Mouse (Mus musculus) right cerebral cortex, postnatal 36 days (tissue): ENCODE results near the gene 9230112D13Rik.

ENCODE experiments used
- DNase-seq, 2 experiments: peaks; one replicate each; pipeline ENCODE4 v3.0.0; 2022; ENCODE audit warnings: low spot score in 2 of 2, mixed read lengths in 1 of 2

Gene 9230112D13Rik

DNA sequence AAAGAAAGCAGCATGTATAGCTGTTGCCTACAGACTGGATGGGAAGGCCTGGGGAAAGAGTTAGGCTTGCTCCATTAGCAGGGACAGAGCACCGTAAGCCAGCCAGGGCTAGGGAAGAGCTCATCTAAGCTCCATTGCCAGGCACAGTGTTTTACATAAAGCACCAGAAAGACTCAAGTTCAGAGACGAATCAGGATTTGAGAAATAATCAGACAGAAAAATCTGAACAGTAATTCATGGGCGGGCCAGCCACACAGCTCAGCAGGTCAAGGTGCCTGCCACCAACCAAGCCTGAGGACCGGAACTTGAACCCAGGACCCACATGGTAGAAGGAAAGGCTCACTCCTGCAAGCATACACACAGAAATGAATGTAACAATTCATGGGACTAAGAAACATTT, 22.9 kb downstream of the 9230112D13Rik start:
- no peak for DNase-seq

DNA sequence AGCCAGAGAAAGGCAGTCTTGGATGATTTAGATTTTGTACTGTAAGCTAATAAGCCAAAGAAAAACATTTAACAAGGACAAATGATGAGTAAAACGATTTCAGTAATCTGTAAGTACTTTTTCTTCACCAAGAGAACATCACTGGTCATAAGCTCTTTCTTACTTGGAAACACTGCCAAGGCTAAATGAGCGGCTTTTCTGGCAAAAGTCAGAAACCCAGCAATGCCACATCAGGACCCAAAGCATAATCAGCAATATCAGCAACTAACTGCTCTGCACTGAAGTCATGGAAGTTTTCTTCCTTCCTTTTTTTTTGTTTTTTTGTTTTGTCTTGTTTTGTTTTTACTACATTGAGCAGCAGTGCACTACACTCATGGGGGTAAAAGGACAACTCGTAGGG, 25.3 kb downstream of the 9230112D13Rik start:
- DNase-seq = no peak

DNA sequence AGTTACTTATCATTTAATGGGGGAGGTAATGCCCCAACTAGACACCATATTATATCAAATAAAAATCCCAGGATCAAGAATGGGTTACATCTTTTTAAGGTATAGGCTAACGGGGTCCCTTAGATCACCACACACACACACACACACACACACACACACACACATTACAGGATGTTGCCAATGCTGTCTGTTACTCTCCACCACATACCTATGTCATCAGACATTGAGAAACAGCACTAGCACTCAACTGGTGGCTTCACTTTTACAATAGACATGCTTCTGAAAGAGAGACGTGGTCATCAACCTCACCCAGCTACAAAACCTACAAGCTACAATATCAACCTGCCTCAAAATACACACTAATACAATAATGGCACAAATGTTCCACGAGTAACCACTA, 28.9 kb downstream of the 9230112D13Rik start:
- DNase-seq = no peak

DNA sequence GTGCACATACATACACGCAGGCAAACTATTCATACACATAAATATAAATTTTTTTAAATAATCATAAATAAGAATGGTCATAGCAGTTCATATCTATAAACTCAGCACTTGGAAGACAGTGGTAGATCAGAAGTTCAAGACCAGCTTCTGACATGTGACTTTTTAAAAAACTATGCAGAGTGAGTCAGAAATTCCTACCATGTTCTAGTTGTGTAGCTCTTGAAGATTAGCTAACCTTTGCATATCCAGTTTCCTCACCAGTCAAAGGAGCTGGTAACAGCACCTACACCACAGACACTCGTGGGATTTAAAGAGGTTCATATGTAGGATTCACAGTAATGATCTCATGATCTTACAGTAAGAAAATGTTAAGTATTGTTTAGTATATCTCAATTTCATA, 29.9 kb downstream of the 9230112D13Rik start:
- DNase-seq = no peak

DNA sequence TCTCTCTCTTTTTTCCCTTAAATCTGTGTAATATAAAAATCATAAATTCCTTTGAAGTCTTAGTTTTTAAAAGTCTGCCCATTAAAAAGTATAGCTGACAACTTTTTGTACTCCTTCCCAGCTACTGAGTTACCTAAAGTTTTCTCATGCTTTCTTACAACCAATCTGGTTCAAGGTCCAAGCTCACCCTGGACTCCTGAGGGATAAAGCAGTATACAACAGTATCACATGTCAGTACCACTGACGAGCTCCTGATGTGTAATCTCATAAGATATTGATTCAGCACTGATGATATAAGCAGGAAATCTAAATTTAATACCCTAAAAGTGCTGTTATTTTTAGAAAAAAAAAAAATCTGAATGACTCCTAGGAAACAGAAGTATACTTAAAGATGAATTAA, 31.6 kb downstream of the 9230112D13Rik start:
- no peak for DNase-seq

DNA sequence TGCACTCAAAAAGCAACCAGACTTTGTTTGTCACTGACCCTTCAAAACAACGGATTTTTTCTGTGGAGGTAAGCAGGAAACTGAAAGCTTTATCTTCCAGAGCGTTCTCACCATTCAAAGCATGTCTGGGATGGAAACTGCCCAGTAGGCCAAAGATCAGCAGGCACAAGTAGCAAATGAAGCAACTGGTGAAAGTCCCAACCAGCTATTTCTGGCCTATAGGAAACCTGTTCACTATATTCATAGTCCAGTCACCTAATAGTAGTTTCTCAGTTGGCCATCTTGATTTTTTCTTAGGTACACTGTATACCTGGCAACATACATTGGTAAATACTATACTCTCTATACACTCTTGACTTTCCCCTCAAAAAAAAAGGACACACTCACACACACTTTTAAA, 32.7 kb downstream of the 9230112D13Rik start:
- DNase-seq = no peak

DNA sequence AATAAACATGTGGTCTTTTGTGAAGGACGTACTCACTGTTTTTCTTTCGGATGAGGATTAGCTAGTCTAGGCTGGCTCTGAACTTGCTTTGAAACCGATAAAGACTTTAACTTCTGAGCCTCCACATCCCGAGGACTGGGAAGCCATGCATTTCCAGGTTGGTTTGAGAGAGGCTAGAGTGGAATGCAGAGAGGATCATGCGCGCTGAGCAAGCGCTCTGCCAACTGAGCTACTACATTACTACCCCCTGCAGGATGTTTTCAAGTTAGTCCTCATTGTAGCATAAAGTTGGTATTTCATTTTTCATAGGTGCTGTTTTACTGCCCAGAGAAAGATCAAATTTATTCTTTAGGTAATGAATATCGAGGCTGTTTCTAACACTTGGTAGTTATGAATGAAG, 36.4 kb downstream of the 9230112D13Rik start:
- no peak for DNase-seq

DNA sequence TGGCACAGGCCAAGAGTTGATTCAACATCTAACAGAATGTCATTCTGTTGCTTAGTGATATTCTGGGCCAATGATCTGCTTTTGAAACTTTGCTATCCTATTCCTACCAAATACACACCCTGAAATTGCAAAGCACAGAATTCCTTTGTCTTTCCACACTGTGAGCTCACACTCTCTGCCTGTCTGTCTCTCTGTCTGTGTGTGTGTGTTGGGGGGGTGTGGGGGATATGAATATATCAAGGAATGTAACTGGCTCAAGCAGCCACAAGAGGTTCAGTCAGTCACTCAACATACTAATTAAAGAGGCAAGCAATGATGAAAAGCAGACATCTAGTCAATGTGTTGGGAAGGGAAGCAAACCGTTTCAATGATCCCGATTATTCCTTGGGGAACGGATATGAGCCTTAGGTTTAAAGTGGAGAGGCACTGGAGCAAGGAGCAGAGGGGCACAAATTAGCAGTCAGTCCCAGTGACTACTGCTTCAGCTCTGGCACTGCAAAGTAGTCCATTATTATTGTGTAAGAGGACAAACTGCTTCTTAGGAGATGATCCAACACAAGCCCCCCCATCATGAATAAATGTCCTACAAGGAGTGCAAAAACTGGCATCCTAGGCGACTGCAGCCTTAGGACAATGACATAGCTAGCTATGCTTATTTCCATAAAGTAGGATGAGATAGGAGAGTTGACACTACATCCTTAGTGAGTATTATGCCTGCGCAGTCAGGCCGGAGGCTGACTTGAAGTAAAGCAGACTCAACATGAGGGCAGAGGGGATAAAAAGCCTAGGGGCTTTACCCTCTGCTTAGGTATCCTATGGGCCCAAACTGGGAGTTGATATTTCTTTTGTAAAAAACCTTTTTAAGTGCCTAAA, 38.9 kb downstream of the 9230112D13Rik start:
- DNase-seq = no peak

DNA sequence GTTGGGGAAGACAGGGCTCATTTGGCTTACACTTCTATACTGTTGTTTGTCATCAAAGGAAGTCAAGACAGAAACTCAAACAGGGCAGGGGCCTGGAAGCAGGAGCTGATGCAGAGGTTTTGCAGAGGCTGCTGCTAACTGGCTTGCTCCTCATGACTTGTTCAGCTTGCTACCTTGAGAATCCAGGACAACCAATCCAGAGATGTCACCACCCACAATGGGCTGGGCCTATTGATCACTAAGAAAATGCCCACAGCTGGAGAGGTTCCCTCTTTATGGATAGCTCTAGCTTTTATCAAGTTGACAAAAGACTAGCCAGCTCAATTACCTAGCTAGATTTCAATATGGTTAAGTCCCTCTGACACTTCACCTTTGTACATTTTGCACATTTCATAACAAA, 51.0 kb downstream of the 9230112D13Rik start:
- DNase-seq = no peak

DNA sequence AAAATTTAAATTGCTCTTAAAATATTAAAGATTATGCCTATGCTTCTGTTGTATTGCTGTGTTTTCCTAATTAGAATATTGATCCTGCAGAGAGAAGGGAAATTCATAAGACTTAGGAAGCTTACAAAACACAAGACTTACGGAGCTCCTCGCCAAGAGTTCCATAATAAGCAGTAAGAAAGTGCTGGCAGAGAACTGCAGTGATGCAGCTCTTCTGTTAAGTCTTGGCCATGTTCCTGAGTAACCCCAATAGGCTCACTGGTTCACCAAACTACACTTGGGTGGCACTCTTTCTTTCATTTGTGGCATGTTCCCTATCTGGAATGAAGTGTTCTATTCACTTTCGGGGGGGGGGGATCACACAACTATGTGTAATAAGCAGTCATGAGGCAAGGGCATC, 56.3 kb downstream of the 9230112D13Rik start:
- DNase-seq = no peak
